Mouse (Mus musculus) forebrain, embryonic 13.5 days (tissue): ENCODE results near the gene Sik3. TPM values are rescaled to one million over a fixed set of nuclear protein-coding genes. Genes with fewer than 3 reads are reported as not detected.

ENCODE experiments used
- ATAC-seq: fragments of 200-750 bp; cut with Nextera tagmentation; 2 replicates; pipeline ENCODE4 v1.8.0; 2017
- H3K27ac ChIP-seq: fragments of 300-500 bp; sonication (generic); 2 replicates; pipeline ENCODE4 v1.5.1; 2015; ENCODE audit warnings: inconsistent platforms, mild to moderate bottlenecking, moderate library complexity
- H3K27me3 ChIP-seq: fragments of 300-500 bp; sonication (generic); 2 replicates; pipeline ENCODE4 v1.6.1; 2015; ENCODE audit warnings: mild to moderate bottlenecking, inconsistent platforms
- H3K36me3 ChIP-seq: fragments of 300-500 bp; sonication (generic); 2 replicates; pipeline ENCODE4 v1.6.1; 2015; ENCODE audit warnings: mild to moderate bottlenecking, inconsistent platforms; ENCODE audit not compliant: poor library complexity, severe bottlenecking
- H3K4me1 ChIP-seq: fragments of 300-500 bp; sonication (generic); 2 replicates; pipeline ENCODE4 v1.6.1; 2015; ENCODE audit warnings: inconsistent platforms
- H3K4me2 ChIP-seq: fragments of 300-500 bp; sonication (generic); 2 replicates; pipeline ENCODE4 v1.6.1; 2015; ENCODE audit warnings: inconsistent platforms, mild to moderate bottlenecking, moderate library complexity
- H3K4me3 ChIP-seq: fragments of 300-500 bp; sonication (generic); 2 replicates; pipeline ENCODE4 v1.5.1; 2015; ENCODE audit warnings: mild to moderate bottlenecking, inconsistent platforms
- H3K9ac ChIP-seq: fragments of 300-500 bp; sonication (generic); 2 replicates; pipeline ENCODE4 v1.6.1; 2015; ENCODE audit warnings: mild to moderate bottlenecking, inconsistent platforms
- H3K9me3 ChIP-seq: fragments of 300-500 bp; sonication (generic); replicated peaks from 2 replicates; pipeline ENCODE4 v1.6.1; 2016; ENCODE audit warnings: inconsistent platforms
- WGBS: fragments of 180-500 bp; shearing (Covaris S2); methylation state at CpG from one replicate; pipeline ENCODE4 v1.1.7; 2015; 5-methylcytosine and 5-hydroxymethylcytosine counted together
- polyA plus RNA-seq: library from polyadenylated mRNA; unstranded; fragments of >200 nt; fragmentation: Nextera tagmentation; extraction: Ambion mirVana; gene quantifications from 2 replicates; pipeline ENCODE4 v1.2.1, GENCODE M21; 2015

Gene Sik3
- polyA plus RNA-seq, 1 experiment from 2014 or later: 4.9 TPM

GRCm38 (mm10) chr9:46208401-46208974 lies 195.9 kb downstream of the Sik3 start:
- H3K4me2 ChIP-seq: no peak overlapping the region
- H3K4me1 ChIP-seq: no peaks in the 10 kb centered on the region
- no peaks in the 10 kb centered on the region for H3K9me3 ChIP-seq
- H3K36me3 ChIP-seq: peaks cover 91% of the 10 kb centered on the region
- H3K27me3 ChIP-seq: no peaks in the 10 kb centered on the region
- no peak overlapping the region for H3K4me3 ChIP-seq
- no peak for ATAC-seq
- no peak overlapping the region for H3K27ac ChIP-seq
- no peak overlapping the region for H3K9ac ChIP-seq
- 89% methylated on average over 13 of the region's 13 CpGs for WGBS

GRCm38 (mm10) chr9:46210473-46210872 lies 197.9 kb downstream of the Sik3 start:
- Histone ChIP-seq H3K9ac (no peak overlapping the region), H3K9me3 (no peaks in the 10 kb centered on the region), H3K27ac (no peak overlapping the region), H3K4me2 (no peak overlapping the region), H3K4me1 (no peaks in the 10 kb centered on the region), H3K4me3 (no peak overlapping the region), H3K36me3 (peaks cover 93% of the 10 kb centered on the region), H3K27me3 (no peaks in the 10 kb centered on the region)
- 93% methylated on average over 12 of the region's 12 CpGs for WGBS
- no peak for ATAC-seq

GRCm38 (mm10) chr9:46214276-46214675 lies 201.7 kb downstream of the Sik3 start:
- Histone ChIP-seq H3K4me3 (no peak overlapping the region), H3K9ac (no peak overlapping the region), H3K27ac (no peak overlapping the region), H3K9me3 (no peaks in the 10 kb centered on the region), H3K27me3 (no peaks in the 10 kb centered on the region), H3K4me1 (no peaks in the 10 kb centered on the region), H3K4me2 (no peak overlapping the region), H3K36me3 (peaks cover 60% of the 10 kb centered on the region)
- 89% methylated on average over 4 of the region's 4 CpGs for WGBS
- no peak for ATAC-seq

DNA sequence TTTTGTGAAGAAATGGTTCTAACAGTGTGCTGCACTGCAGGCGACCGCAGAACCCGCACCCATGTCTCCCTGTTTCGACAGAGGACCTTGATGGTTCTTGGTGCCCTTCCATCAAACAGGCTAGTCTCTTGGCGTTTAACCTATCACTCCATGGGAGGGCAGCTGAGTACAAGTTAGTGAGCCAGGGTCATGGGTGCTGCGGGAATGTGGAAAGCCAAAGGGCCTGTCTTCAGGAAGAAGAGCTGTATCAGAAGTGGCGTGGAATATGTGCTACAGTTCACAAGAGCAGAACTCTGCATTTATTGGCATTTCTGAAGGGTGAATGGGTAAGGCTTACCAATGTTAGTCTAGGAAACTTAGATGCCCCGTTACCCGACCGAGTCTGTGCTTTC lies 202.3 kb downstream of the Sik3 start:
- no peak overlapping the region for H3K27ac ChIP-seq
- H3K9ac ChIP-seq: no peak overlapping the region
- no peak for ATAC-seq
- H3K9me3 ChIP-seq: no peaks in the 10 kb centered on the region
- WGBS: 95% methylated on average over 10 of the region's 10 CpGs
- no peaks in the 10 kb centered on the region for H3K27me3 ChIP-seq
- no peak overlapping the region for H3K4me2 ChIP-seq
- H3K4me1 ChIP-seq: no peaks in the 10 kb centered on the region
- peaks cover 58% of the 10 kb centered on the region for H3K36me3 ChIP-seq
- H3K4me3 ChIP-seq: no peak overlapping the region

GRCm38 (mm10) chr9:46215338-46216322 lies 203.0 kb downstream of the Sik3 start:
- Histone ChIP-seq H3K9ac (no peak overlapping the region), H3K4me1 (no peaks in the 10 kb centered on the region), H3K27ac (no peak overlapping the region), H3K4me3 (no peak overlapping the region), H3K9me3 (no peaks in the 10 kb centered on the region), H3K4me2 (no peak overlapping the region), H3K27me3 (no peaks in the 10 kb centered on the region), H3K36me3 (peaks cover 58% of the 10 kb centered on the region)
- ATAC-seq: no peak
- WGBS: 90% methylated on average over 11 of the region's 11 CpGs

GRCm38 (mm10) chr9:46216744-46217470 lies 204.3 kb downstream of the Sik3 start:
- Histone ChIP-seq H3K4me3 (no peak overlapping the region), H3K36me3 (peaks cover 58% of the 10 kb centered on the region), H3K4me2 (no peak overlapping the region), H3K27me3 (no peaks in the 10 kb centered on the region), H3K9me3 (no peaks in the 10 kb centered on the region), H3K9ac (no peak overlapping the region), H3K4me1 (no peaks in the 10 kb centered on the region), H3K27ac (no peak overlapping the region)
- WGBS: 96% methylated on average over 13 of the region's 13 CpGs
- ATAC-seq: no peak

DNA sequence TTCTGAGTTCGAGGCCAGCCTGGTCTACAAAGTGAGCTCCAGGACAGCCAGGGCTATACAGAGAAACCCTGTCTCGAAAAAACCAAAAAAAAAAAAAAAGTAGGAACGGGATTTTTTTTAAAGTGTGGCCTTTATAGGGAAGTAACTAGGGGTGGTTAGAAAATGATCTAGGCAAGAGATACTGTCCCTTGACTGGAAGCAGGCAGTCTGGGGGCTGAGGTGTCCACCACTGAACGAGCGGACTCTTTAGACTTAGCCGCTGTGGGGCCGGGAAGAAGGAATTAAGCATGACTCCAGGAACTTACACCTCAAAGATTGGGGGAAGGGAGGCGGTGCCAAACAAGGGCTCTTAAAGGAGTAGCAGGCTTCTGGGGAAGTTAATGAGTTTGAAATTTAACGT lies 205.6 kb downstream of the Sik3 start:
- no peak overlapping the region for H3K9ac ChIP-seq
- no peaks in the 10 kb centered on the region for H3K4me1 ChIP-seq
- no peak overlapping the region for H3K4me3 ChIP-seq
- no peak overlapping the region for H3K27ac ChIP-seq
- no peak overlapping the region for H3K4me2 ChIP-seq
- H3K27me3 ChIP-seq: no peaks in the 10 kb centered on the region
- WGBS: 83% methylated on average over 9 of the region's 9 CpGs
- H3K9me3 ChIP-seq: no peaks in the 10 kb centered on the region
- H3K36me3 ChIP-seq: peaks cover 56% of the 10 kb centered on the region
- no peak for ATAC-seq

DNA sequence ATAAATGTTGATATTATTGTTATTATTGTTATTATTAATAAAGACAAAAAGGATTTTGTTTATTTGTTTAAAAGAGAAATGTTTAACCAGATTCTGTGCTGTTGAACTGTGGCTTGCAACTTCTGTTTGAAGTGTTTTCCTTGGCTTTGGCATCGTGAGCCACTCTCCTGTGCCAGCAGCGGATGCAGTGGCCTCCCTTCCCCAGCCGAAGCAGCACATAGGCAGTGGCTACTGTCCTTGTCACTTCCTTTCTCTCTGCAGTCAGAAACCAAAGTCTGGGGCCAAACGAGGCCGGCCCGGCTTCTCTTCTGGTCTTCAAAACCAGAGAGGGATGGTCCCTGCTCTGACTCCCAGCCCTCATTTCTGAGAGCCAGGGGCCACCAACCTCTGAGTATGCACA lies 210.5 kb downstream of the Sik3 start:
- peaks cover 38% of the 10 kb centered on the region for H3K36me3 ChIP-seq
- 90% methylated on average over 6 of the region's 6 CpGs for WGBS

GRCm38 (mm10) chr9:46224101-46224500 lies 211.5 kb downstream of the Sik3 start:
- Histone ChIP-seq H3K9ac (no peak overlapping the region), H3K36me3 (peaks cover 38% of the 10 kb centered on the region), H3K4me2 (no peak overlapping the region), H3K9me3 (no peaks in the 10 kb centered on the region), H3K4me3 (no peak overlapping the region), H3K27ac (no peak overlapping the region), H3K4me1 (no peaks in the 10 kb centered on the region), H3K27me3 (0 out of 2 replicates have a peak, but pooled peaks cover 3% of the 10 kb centered on the region)
- WGBS: 92% methylated on average over 3 of the region's 3 CpGs
- no peak for ATAC-seq

More for the DNA sequence above, 210.5 kb downstream of the Sik3 start:
- Histone ChIP-seq H3K9ac (no peak overlapping the region), H3K4me2 (no peak overlapping the region), H3K27me3 (no peaks in the 10 kb centered on the region), H3K9me3 (no peaks in the 10 kb centered on the region), H3K4me3 (no peak overlapping the region), H3K4me1 (no peaks in the 10 kb centered on the region), H3K27ac (no peak overlapping the region)
- ATAC-seq: no peak

GRCm38 (mm10) chr9:46224945-46225660 lies 212.5 kb downstream of the Sik3 start:
- ATAC-seq: no peak
- Histone ChIP-seq H3K4me3 (no peak overlapping the region), H3K36me3 (peaks cover 31% of the 10 kb centered on the region), H3K4me1 (no peaks in the 10 kb centered on the region), H3K9ac (no peak overlapping the region), H3K27me3 (0 out of 2 replicates have a peak, but pooled peaks cover 4% of the 10 kb centered on the region), H3K9me3 (no peaks in the 10 kb centered on the region), H3K27ac (no peak overlapping the region), H3K4me2 (no peak overlapping the region)
- 66% methylated on average over 5 of the region's 5 CpGs for WGBS

- ATAC-seq: no peak
- 88% methylated on average over 3 of the region's 3 CpGs for WGBS
Measured at GRCm38 (mm10) chr9:46227064-46227614, 214.5 kb downstream of the Sik3 start.

More at GRCm38 (mm10) chr9:46227064-46227614, 214.5 kb downstream of the Sik3 start:
- Histone ChIP-seq H3K4me1 (peaks cover 9% of the 10 kb centered on the region; the same call in 1 of the 2 replicates), H3K4me3 (no peak overlapping the region), H3K9ac (no peak overlapping the region), H3K4me2 (no peak overlapping the region), H3K27ac (no peak overlapping the region), H3K27me3 (0 out of 2 replicates have a peak, but pooled peaks cover 10% of the 10 kb centered on the region), H3K36me3 (peaks cover 11% of the 10 kb centered on the region), H3K9me3 (no peaks in the 10 kb centered on the region)
